Mouse (Mus musculus) thymus, postnatal 25 days (tissue): Measurements from ENCODE around the gene Btbd35f25.
"Not testable (repeated sequence)": the region's sequence is repeated elsewhere in the genome, so short reads cannot be mapped to it uniquely, and the experiment has no call there.

Experiments
- DNase-seq: peaks from one replicate; pipeline ENCODE4 v3.0.0; 2022

Gene Btbd35f25

GRCm38 (mm10) chrX:31717056-31717455, at the start of gene Btbd35f25:
TSS of gene Btbd35f25 (minus strand) at chrX:31717156.
- not testable (repeated sequence) for DNase-seq

- DNase-seq = no peak
Measured at GRCm38 (mm10) chrX:31766255-31766654, 49.3 kb upstream of the Btbd35f25 start.

- DNase-seq = no peak
Measured at GRCm38 (mm10) chrX:31764001-31764400, 47.0 kb upstream of the Btbd35f25 start.

DNA sequence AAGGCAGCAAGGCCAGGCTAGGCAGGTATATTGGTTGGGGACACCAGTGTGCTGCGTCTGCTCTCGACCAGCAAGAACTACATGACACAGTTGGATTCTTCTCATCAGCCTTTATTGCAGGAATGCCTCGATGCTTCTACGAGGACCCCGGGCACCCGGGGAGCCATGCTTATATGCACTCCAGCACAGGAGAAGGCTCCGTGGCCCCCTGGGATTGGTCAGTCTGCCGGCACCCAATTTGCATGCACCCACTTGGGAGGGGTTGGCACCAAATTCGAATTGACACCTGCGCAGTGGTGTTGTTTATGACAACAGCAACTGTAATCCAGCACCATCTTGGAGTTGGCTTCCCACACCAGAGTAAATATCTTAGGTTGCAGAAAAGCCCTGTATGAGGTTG, 28.1 kb upstream of the Btbd35f25 start:
- DNase-seq = no peak

GRCm38 (mm10) chrX:31736958-31737357, 20.0 kb upstream of the Btbd35f25 start:
- no peak for DNase-seq
